Mouse (Mus musculus): ENCODE data around the gene Mfsd4b1. TPM values are rescaled to one million over a fixed set of nuclear protein-coding genes. Genes with fewer than 3 reads are reported as not detected.

Gene Mfsd4b1
- polyA plus RNA-seq, 1 experiment from 2014 or later: 0.26 TPM

GRCm38 (mm10) chr10:39986466-39986865 lies 38.6 kb downstream of the Mfsd4b1 start, which contains the start of gene Mfsd4b5:
Gene Mfsd4b5 (minus strand): TSS chr10:39986646.
- H3K27me3 ChIP-seq (replicated peaks): no peaks in the 10 kb centered on the region
- H3K4me3 ChIP-seq: no peak within 1 kb of the TSS
- no peaks in the 10 kb centered on the region for H3K36me3 ChIP-seq (replicated peaks)
- no peaks in the 10 kb centered on the region for H3K9me3 ChIP-seq
- no peaks in the 10 kb centered on the region for H3K4me1 ChIP-seq
- WGBS: 96% methylated on average over 12 of the region's 12 CpGs
- ATAC-seq (replicated peaks): no peak
- H3K9ac ChIP-seq: no peak within 1 kb of the TSS
- no peak within 1 kb of the TSS for H3K27ac ChIP-seq
- H3K4me2 ChIP-seq: no peak within 1 kb of the TSS

DNA sequence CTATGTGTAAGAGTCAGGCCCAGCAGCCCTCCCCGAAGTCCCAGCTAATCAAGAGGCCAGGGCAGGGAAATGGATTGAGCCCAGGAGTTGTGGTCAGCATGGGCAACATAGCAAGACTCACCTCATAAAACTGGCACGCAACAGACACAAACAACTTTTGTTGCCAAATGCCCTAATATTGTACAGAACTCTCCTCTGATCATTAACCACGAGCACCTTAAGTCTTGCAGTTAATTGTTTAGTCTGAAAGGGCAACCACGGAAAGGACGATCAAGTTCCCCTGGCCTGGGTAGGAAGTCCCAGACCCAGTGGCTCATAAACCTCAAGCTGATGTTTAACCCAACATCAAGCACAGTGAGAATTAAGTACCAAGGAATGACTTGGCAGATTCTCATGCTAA lies 42.5 kb downstream of the Mfsd4b1 start:
- Histone ChIP-seq H3K4me3 (no peak overlapping the region), H3K36me3 (replicated peaks) (no peaks in the 10 kb centered on the region), H3K27me3 (replicated peaks) (no peaks in the 10 kb centered on the region), H3K4me1 (no peaks in the 10 kb centered on the region), H3K4me2 (no peak overlapping the region), H3K27ac (no peak overlapping the region), H3K9ac (no peak overlapping the region), H3K9me3 (peaks cover 5% of the 10 kb centered on the region; the same call in 1 of the 2 replicates)
- no peak for ATAC-seq (replicated peaks)
- WGBS: 76% methylated on average over 5 of the region's 5 CpGs

- Histone ChIP-seq H3K4me3 (no peak overlapping the region), H3K36me3 (replicated peaks) (no peaks in the 10 kb centered on the region), H3K4me2 (no peak overlapping the region), H3K27ac (no peak overlapping the region), H3K9ac (no peak overlapping the region), H3K9me3 (peaks cover 5% of the 10 kb centered on the region; the same call in 1 of the 2 replicates), H3K27me3 (replicated peaks) (no peaks in the 10 kb centered on the region), H3K4me1 (no peaks in the 10 kb centered on the region)
- WGBS: 96% methylated on average over 1 of the region's 1 CpGs
- no peak for ATAC-seq (replicated peaks)
Observed at GRCm38 (mm10) chr10:39978231-39978630, 46.8 kb downstream of the Mfsd4b1 start.

- H3K27ac ChIP-seq: no peak overlapping the region
- H3K4me1 ChIP-seq: no peaks in the 10 kb centered on the region
- ATAC-seq (replicated peaks): no peak
- WGBS: 96% methylated on average over 4 of the region's 4 CpGs
- H3K9ac ChIP-seq: no peak overlapping the region
- peaks cover 5% of the 10 kb centered on the region; the same call in 1 of the 2 replicates for H3K9me3 ChIP-seq
- H3K27me3 ChIP-seq (replicated peaks): no peaks in the 10 kb centered on the region
- H3K4me3 ChIP-seq: no peak overlapping the region
- no peak overlapping the region for H3K4me2 ChIP-seq
- H3K36me3 ChIP-seq (replicated peaks): no peaks in the 10 kb centered on the region
Observed at GRCm38 (mm10) chr10:39977346-39977745, 47.7 kb downstream of the Mfsd4b1 start.

DNA sequence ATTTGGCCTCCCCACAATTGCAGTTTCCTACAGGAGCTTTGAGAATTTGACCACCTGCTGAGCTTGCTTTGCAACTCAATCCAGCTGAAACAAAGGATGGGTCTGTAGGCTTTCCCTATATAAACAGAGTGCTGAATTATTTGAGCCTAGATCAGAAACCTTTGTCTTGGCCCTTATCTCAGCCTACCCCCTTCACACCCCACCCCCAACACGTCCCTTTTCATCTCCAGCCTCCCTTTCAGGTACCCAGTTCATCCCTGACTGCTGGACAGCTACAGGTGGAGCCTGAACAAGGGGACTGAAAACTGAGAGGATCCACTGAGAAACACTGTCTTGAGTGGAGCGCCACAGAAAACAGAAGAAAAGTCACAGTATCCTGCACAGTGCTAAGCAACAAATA lies 49.3 kb downstream of the Mfsd4b1 start:
- H3K27ac ChIP-seq: no peak overlapping the region
- 47% methylated on average over 2 of the region's 2 CpGs for WGBS
- peaks cover 5% of the 10 kb centered on the region; the same call in 1 of the 2 replicates for H3K9me3 ChIP-seq
- no peak overlapping the region for H3K4me2 ChIP-seq
- H3K27me3 ChIP-seq (replicated peaks): no peaks in the 10 kb centered on the region
- H3K36me3 ChIP-seq (replicated peaks): no peaks in the 10 kb centered on the region
- no peak for ATAC-seq (replicated peaks)
- no peak overlapping the region for H3K9ac ChIP-seq
- no peaks in the 10 kb centered on the region for H3K4me1 ChIP-seq
- no peak overlapping the region for H3K4me3 ChIP-seq

DNA sequence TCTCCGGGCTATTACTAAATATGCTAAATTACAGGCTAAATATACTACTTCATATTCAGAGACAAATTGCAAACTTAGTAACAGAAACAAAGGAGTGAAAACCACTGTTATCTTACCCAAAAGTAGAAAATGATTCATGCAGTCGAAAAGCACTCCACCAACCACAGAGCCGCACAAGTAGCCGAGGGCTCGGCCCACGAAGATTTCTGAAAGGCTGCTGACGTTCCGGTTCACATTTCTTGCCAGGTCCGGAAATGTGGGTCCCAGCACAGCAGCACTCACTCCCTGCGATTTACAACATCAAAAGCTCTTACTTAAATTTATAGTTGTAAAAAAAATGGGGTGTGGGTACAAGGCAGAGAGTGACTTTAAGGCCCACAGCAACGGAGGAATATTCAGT lies 50.1 kb downstream of the Mfsd4b1 start:
- Histone ChIP-seq H3K27me3 (replicated peaks) (no peaks in the 10 kb centered on the region), H3K9ac (no peak overlapping the region), H3K4me1 (no peaks in the 10 kb centered on the region), H3K36me3 (replicated peaks) (no peaks in the 10 kb centered on the region), H3K4me3 (no peak overlapping the region), H3K4me2 (no peak overlapping the region), H3K27ac (no peak overlapping the region), H3K9me3 (peaks cover 5% of the 10 kb centered on the region; the same call in 1 of the 2 replicates)
- no peak for ATAC-seq (replicated peaks)
- 69% methylated on average over 11 of the region's 11 CpGs for WGBS

DNA sequence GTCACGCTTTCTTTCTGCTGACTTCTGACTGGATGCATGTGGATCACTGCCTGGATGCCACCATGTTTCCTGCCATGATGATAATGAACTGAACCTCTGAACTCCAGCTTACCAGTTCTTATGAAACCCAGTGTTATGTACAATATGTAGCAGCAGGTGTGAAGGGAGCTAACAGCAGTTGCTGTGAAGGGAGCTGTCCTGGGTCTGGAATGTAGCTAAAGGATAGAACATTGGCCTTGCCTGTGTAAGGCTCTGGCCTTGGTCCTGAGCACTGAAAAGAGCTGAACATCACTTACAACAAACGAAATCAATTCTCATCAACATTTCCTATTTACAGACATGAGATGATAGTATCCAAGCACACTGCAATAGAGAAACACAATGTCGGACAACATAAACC lies 57.6 kb downstream of the Mfsd4b1 start:
- ATAC-seq (replicated peaks): no peak
- Histone ChIP-seq H3K27ac (no peak overlapping the region), H3K9me3 (no peaks in the 10 kb centered on the region), H3K36me3 (replicated peaks) (no peaks in the 10 kb centered on the region), H3K4me3 (no peak overlapping the region), H3K4me1 (no peaks in the 10 kb centered on the region), H3K4me2 (no peak overlapping the region), H3K27me3 (replicated peaks) (no peaks in the 10 kb centered on the region), H3K9ac (no peak overlapping the region)
- WGBS: 91% methylated on average over 3 of the region's 3 CpGs

- Histone ChIP-seq H3K4me2 (no peak overlapping the region), H3K4me1 (peaks cover 4% of the 10 kb centered on the region; the same call in 1 of the 2 replicates), H3K9ac (no peak overlapping the region), H3K36me3 (replicated peaks) (no peaks in the 10 kb centered on the region), H3K9me3 (no peaks in the 10 kb centered on the region), H3K27ac (no peak overlapping the region), H3K4me3 (no peak overlapping the region), H3K27me3 (replicated peaks) (0 out of 2 replicates have a peak, but pooled peaks cover 13% of the 10 kb centered on the region)
- WGBS: 61% methylated on average over 1 of the region's 1 CpGs
- no peak for ATAC-seq (replicated peaks)
Observed at GRCm38 (mm10) chr10:39961906-39962305, 63.2 kb downstream of the Mfsd4b1 start.

DNA sequence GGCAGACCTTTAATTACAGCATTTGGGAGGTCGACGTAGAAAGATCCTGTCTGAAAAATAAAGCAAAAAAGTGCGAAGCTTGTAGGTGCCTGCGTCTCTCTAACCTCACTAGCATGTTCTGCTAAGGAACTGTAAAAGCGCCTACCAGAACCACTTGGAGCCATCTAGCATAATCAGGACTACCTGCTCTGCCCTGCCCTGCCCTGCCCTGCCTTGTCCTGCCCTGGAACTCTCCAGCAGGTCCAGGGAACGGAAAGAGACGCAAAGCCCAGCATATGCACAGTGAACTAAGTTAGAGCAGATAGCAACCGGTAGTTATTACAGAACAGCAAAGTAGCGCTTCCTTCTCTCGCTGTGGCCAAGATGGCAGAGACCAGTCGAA lies 64.6 kb downstream of the Mfsd4b1 start:
- no peaks in the 10 kb centered on the region for H3K9me3 ChIP-seq
- 0 out of 2 replicates have a peak, but pooled peaks cover 13% of the 10 kb centered on the region for H3K27me3 ChIP-seq (replicated peaks)
- peak overlapping the region; percentile 88 for H3K4me2 ChIP-seq
- 48% methylated on average over 11 of the region's 11 CpGs for WGBS
- no peak overlapping the region for H3K9ac ChIP-seq
- no peak overlapping the region for H3K27ac ChIP-seq
- no peaks in the 10 kb centered on the region for H3K36me3 ChIP-seq (replicated peaks)
- ATAC-seq (replicated peaks): peak; percentile 73
- peaks cover 4% of the 10 kb centered on the region; the same call in 1 of the 2 replicates for H3K4me1 ChIP-seq
- peak overlapping the region; percentile 44 for H3K4me3 ChIP-seq

DNA sequence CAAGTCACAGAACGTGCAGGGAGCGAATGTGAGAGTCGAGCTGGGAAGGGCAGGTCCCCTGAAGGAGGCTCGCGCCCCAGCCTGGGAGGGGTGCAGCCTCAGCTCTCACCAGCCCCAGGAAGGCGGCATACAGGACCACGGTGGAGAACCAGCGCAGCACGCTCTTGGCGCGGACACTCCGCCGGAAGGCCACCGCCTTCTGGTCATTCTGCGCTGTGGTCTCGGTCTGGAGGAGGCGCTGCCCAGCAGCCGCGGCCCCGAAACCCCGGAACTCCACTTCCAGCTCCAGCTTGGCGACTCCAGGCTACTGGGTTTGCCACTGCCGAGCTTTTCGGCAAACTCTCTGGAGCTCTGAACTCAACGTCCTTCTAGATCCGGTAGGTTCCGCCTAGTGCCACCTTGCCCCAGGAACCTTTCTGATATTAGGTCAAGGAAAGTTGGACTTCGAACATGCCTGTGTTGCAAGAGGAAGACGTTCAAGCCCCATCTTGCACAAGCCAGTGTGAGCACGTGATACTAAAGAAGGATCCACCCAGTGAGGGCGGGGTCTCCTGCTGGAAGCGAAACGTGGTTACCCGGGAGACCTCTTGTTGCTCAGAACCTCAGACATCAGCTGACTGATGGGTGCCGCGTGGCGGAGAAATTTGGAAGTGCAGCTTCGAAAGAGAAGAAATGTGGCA lies 65.2 kb downstream of the Mfsd4b1 start, which contains the start of gene Mfsd4b3:
Mfsd4b3 (minus strand) TSS at position 393 of the 680 bp plus-strand sequence.
- H3K36me3 ChIP-seq (replicated peaks): no peaks in the 10 kb centered on the region
- H3K9me3 ChIP-seq: no peaks in the 10 kb centered on the region
- ATAC-seq (replicated peaks): peak; percentile 99
- H3K9ac ChIP-seq: peak within 1 kb of the TSS; percentile 29
- 0 out of 2 replicates have a peak, but pooled peaks cover 13% of the 10 kb centered on the region for H3K27me3 ChIP-seq (replicated peaks)
- H3K27ac ChIP-seq: no peak within 1 kb of the TSS
- H3K4me2 ChIP-seq: peak within 1 kb of the TSS; percentile 88
- under 1% methylated on average over 38 of the region's 38 CpGs for WGBS
- peaks cover 4% of the 10 kb centered on the region; the same call in 1 of the 2 replicates for H3K4me1 ChIP-seq
- peak within 1 kb of the TSS; percentile 44 for H3K4me3 ChIP-seq

GRCm38 (mm10) chr10:39958266-39958665 lies 66.8 kb downstream of the Mfsd4b1 start:
- H3K36me3 ChIP-seq (replicated peaks): no peaks in the 10 kb centered on the region
- no peak overlapping the region for H3K4me2 ChIP-seq
- H3K4me1 ChIP-seq: peaks cover 4% of the 10 kb centered on the region; the same call in 1 of the 2 replicates
- H3K9me3 ChIP-seq: no peaks in the 10 kb centered on the region
- 73% methylated on average over 4 of the region's 4 CpGs for WGBS
- no peak overlapping the region for H3K27ac ChIP-seq
- H3K9ac ChIP-seq: no peak overlapping the region
- 0 out of 2 replicates have a peak, but pooled peaks cover 13% of the 10 kb centered on the region for H3K27me3 ChIP-seq (replicated peaks)
- ATAC-seq (replicated peaks): no peak
- H3K4me3 ChIP-seq: no peak overlapping the region

- no peak overlapping the region for H3K4me2 ChIP-seq
- WGBS: 69% methylated on average over 2 of the region's 2 CpGs
- H3K9me3 ChIP-seq: no peaks in the 10 kb centered on the region
- ATAC-seq (replicated peaks): no peak
- H3K27me3 ChIP-seq (replicated peaks): 0 out of 2 replicates have a peak, but pooled peaks cover 13% of the 10 kb centered on the region
- no peaks in the 10 kb centered on the region for H3K36me3 ChIP-seq (replicated peaks)
- peaks cover 4% of the 10 kb centered on the region; the same call in 1 of the 2 replicates for H3K4me1 ChIP-seq
- no peak overlapping the region for H3K4me3 ChIP-seq
- no peak overlapping the region for H3K27ac ChIP-seq
- no peak overlapping the region for H3K9ac ChIP-seq
Observed at GRCm38 (mm10) chr10:39956340-39956878, 68.7 kb downstream of the Mfsd4b1 start.
